Mouse (Mus musculus) ES-E14 (cell line): Measurements from ENCODE around the gene Sppl2b. TPM values are rescaled to one million over a fixed set of nuclear protein-coding genes. Genes with fewer than 3 reads are reported as not detected.
"Not testable (repeated sequence)": the region's sequence is repeated elsewhere in the genome, so short reads cannot be mapped to it uniquely, and the experiment has no call there.

Source experiments
- DNase-seq: peaks from one replicate; pipeline ENCODE4 v3.0.0-alpha.2; 2013; ENCODE audit warnings: low read depth, low spot score
- H3K27ac ChIP-seq: 2 replicates; pipeline ENCODE4 v1.5.1; 2012; ENCODE audit warnings: low read depth, mild to moderate bottlenecking, low read length, moderate library complexity, mixed read lengths; ENCODE audit not compliant: poor library complexity, insufficient read depth, severe bottlenecking
- H3K36me3 ChIP-seq: 2 replicates; pipeline ENCODE4 v1.6.1; 2012; ENCODE audit warnings: mild to moderate bottlenecking, low read length, moderate library complexity, mixed read lengths; ENCODE audit not compliant: control insufficient read depth, poor library complexity, insufficient read depth, severe bottlenecking
- H3K4me1 ChIP-seq, 2 experiments: fragments of 150-350 bp in 1 of 2; sonication (generic) in 1 of 2; 2 replicates each; pipeline ENCODE4 v1.6.1; 2012; ENCODE audit warnings: low read length in 2 of 2, mild to moderate bottlenecking in 1 of 2, mixed read lengths in 1 of 2; ENCODE audit not compliant: control insufficient read depth in 2 of 2, insufficient read depth in 2 of 2, poor library complexity in 1 of 2
- H3K4me3 ChIP-seq, 2 experiments: fragments of 150-350 bp in 1 of 2; sonication (generic) in 1 of 2; 2 replicates each; pipeline ENCODE4 v1.5.1; 2012; ENCODE audit warnings: low read length in 2 of 2, low read depth in 1 of 2, mild to moderate bottlenecking in 1 of 2, mixed read lengths in 1 of 2; ENCODE audit not compliant: insufficient read depth in 1 of 2, poor library complexity in 1 of 2, severe bottlenecking in 1 of 2
- H3K9ac ChIP-seq: 2 replicates; pipeline ENCODE4 v1.6.1; 2012; ENCODE audit warnings: low read depth, mild to moderate bottlenecking, low read length, mixed read lengths; ENCODE audit not compliant: poor library complexity, insufficient read depth, severe bottlenecking
- H3K9me3 ChIP-seq: fragments of 150-350 bp; sonication (generic); 2 replicates; pipeline ENCODE4 v1.6.1; 2012; ENCODE audit warnings: low read depth, mild to moderate bottlenecking, low read length; ENCODE audit not compliant: control insufficient read depth, insufficient read depth
- CHD2 ChIP-seq: IDR thresholded peaks from 2 replicates; pipeline ENCODE4 v1.6.1; 2014; ENCODE audit warnings: mild to moderate bottlenecking, low read depth, low read length, inconsistent platforms
- HCFC1 ChIP-seq: IDR thresholded peaks from 2 replicates; pipeline ENCODE4 v1.6.1; 2012; ENCODE audit warnings: low read length, inconsistent platforms, borderline replicate concordance; ENCODE audit not compliant: insufficient read depth
- MAFK ChIP-seq: IDR thresholded peaks from 2 replicates; pipeline ENCODE4 v1.6.1; 2014; ENCODE audit warnings: mild to moderate bottlenecking, low read depth, low read length, inconsistent platforms; ENCODE audit not compliant: insufficient read depth
- ZC3H11A ChIP-seq: IDR thresholded peaks from 2 replicates; pipeline ENCODE4 v1.6.1; 2012; ENCODE audit warnings: low read depth, mild to moderate bottlenecking, inconsistent platforms, low read length, borderline replicate concordance
- ZNF384 ChIP-seq: IDR thresholded peaks from 2 replicates; pipeline ENCODE4 v1.6.1; 2012; ENCODE audit warnings: low read depth, low read length, inconsistent platforms
- in situ Hi-C, 2 experiments: fragments of 600-800 bp; cut with MboI; formaldehyde crosslinking; loops; one replicate each; pipeline ENCODE4 v1.15.1; 2025; ENCODE audit warnings: low sequenced_read_pairs in 2 of 2, inconsistent platforms in 1 of 2; ENCODE audit not compliant: unreplicated experiment in 2 of 2
- total RNA-seq: library from RNA; depleted of rRNA; stranded (reverse); fragments of 300-350 nt; gene quantifications from 2 replicates; pipeline ENCODE4 v1.2.3, GENCODE M21; 2012

Sppl2b gene
- total RNA-seq, 1 experiment, result 38.9 TPM

GRCm38 (mm10) chr10:80826151-80827062 is 28.7 kb upstream of the Sppl2b start, which contains the start of gene Oaz1:
Gene Oaz1 (plus strand): TSS chr10:80826656.
- in situ Hi-C loops, result no loop called here
- H3K4me1 ChIP-seq, result peaks cover 0 to 10% of the 10 kb centered on the region in 2 experiments; a peak in 2 of 4 replicates
- peak; percentile 99 for DNase-seq
- TF ChIP-seq ZC3H11A (no peak), HCFC1 (peak; percentile 70; the same call in 1 of the 2 replicates), ZNF384 (no peak), MAFK (no peak)
- no peaks in the 10 kb centered on the region for H3K9me3 ChIP-seq
- peaks cover 22% of the 10 kb centered on the region for H3K36me3 ChIP-seq
- H3K9ac ChIP-seq, result peak within 1 kb of the TSS; percentile 94
- H3K27ac ChIP-seq, result peak within 1 kb of the TSS; percentile 77
- H3K4me3 ChIP-seq, result peak within 1 kb of the TSS; percentile 77 to 86

GRCm38 (mm10) chr10:80827063-80827869 is 27.8 kb upstream of the Sppl2b start:
- Histone ChIP-seq H3K4me3 (peak overlapping the region; percentile 77 to 86), H3K27ac (no peak overlapping the region; the same call in 1 of the 2 replicates), H3K9me3 (no peaks in the 10 kb centered on the region), H3K4me1 (peaks cover 0 to 13% of the 10 kb centered on the region in 2 experiments; a peak in 2 of 4 replicates), H3K36me3 (peaks cover 22% of the 10 kb centered on the region), H3K9ac (peak overlapping the region; percentile 94)
- DNase-seq, result no peak
- in situ Hi-C loops, result no loop called here
- TF ChIP-seq HCFC1 (0 out of 2 replicates have a peak, but pooled peaks have one; percentile 16), CHD2 (no peak)

- H3K27ac ChIP-seq, result no peak overlapping the region
- in situ Hi-C loops, result no loop called here
- H3K4me1 ChIP-seq, result peaks cover 0 to 13% of the 10 kb centered on the region in 2 experiments; a peak in 2 of 4 replicates
- peak overlapping the region; percentile 77 to 86 for H3K4me3 ChIP-seq
- H3K9me3 ChIP-seq, result no peaks in the 10 kb centered on the region
- TF ChIP-seq CHD2 (no peak), MAFK (no peak), HCFC1 (no peak; the same call in 1 of the 2 replicates), ZNF384 (no peak), ZC3H11A (no peak)
- H3K36me3 ChIP-seq, result peaks cover 22% of the 10 kb centered on the region
- H3K9ac ChIP-seq, result peak overlapping the region; percentile 94
- DNase-seq, result no peak
These were observed 27.1 kb upstream of the Sppl2b start for GRCm38 (mm10) chr10:80827870-80828420.

- Histone ChIP-seq H3K4me3 (peak overlapping the region in 1 of 2 experiments; percentile 86; a peak in 1 of 4 replicates), H3K36me3 (peaks cover 22% of the 10 kb centered on the region), H3K4me1 (peaks cover 0 to 13% of the 10 kb centered on the region in 2 experiments; a peak in 2 of 4 replicates)
- H3K9me3 ChIP-seq, DNase-seq, in situ Hi-C loops, H3K9ac ChIP-seq, H3K27ac ChIP-seq: not testable (repeated sequence)
These were observed 26.5 kb upstream of the Sppl2b start for GRCm38 (mm10) chr10:80828587-80828986.
